Mouse (Mus musculus) myocyte (in vitro differentiated cells): ENCODE data around the gene Zbtb8os. TPM values are rescaled to one million over a fixed set of nuclear protein-coding genes. Genes with fewer than 3 reads are reported as not detected.

Experiments
- H3K27me3 ChIP-seq: one replicate; pipeline ENCODE4 v1.6.1; 2011; ENCODE audit not compliant: control insufficient read depth, insufficient read depth, insufficient read length
- H3K36me3 ChIP-seq: one replicate; pipeline ENCODE4 v1.6.1; 2011; ENCODE audit not compliant: control insufficient read depth, insufficient read depth
- H3K4me2 ChIP-seq: one replicate; pipeline ENCODE4 v1.6.1; 2011; ENCODE audit warnings: low read depth, control low read depth
- H3K4me3 ChIP-seq: one replicate; pipeline ENCODE4 v1.5.1; 2011; ENCODE audit warnings: mild to moderate bottlenecking, control low read depth, moderate library complexity
- H3K79me2 ChIP-seq: one replicate; pipeline ENCODE4 v1.6.1; 2011; ENCODE audit not compliant: control insufficient read depth, insufficient read depth
- H3ac ChIP-seq: one replicate; pipeline ENCODE4 v1.6.1; 2011; ENCODE audit not compliant: control insufficient read depth, insufficient read length
- CEBPB ChIP-seq: IDR thresholded peaks from 2 replicates; pipeline ENCODE4 v1.6.1; 2011; ENCODE audit warnings: mild to moderate bottlenecking, moderate library complexity; ENCODE audit not compliant: poor library complexity, insufficient read depth, severe bottlenecking
- E2F4 ChIP-seq: IDR thresholded peaks from one replicate; pipeline ENCODE4 v1.6.1; 2011; ENCODE audit warnings: mild to moderate bottlenecking, control low read depth, moderate library complexity; ENCODE audit not compliant: insufficient read depth
- MAX ChIP-seq: IDR thresholded peaks from one replicate; pipeline ENCODE4 v1.6.1; 2011; ENCODE audit warnings: low read depth, mild to moderate bottlenecking, control low read depth
- MYOD1 ChIP-seq, 3 experiments: IDR thresholded peaks; one replicate each; pipeline ENCODE4 v1.6.1; 2011; ENCODE audit warnings: control low read depth in 2 of 3, low read depth in 2 of 3, mild to moderate bottlenecking in 2 of 3, moderate library complexity in 1 of 3; ENCODE audit not compliant: insufficient read length in 2 of 3, control insufficient read depth in 1 of 3
- MYOG ChIP-seq, 3 experiments: IDR thresholded peaks; one replicate each; pipeline ENCODE4 v1.6.1; 2011; ENCODE audit warnings: control low read depth in 2 of 3, low read depth in 2 of 3, mild to moderate bottlenecking in 2 of 3; ENCODE audit not compliant: insufficient read length in 2 of 3, control insufficient read depth in 1 of 3, insufficient read depth in 1 of 3
- POLR2A ChIP-seq: IDR thresholded peaks from one replicate; pipeline ENCODE4 v1.6.1; 2011; ENCODE audit warnings: low read depth, mild to moderate bottlenecking, control low read depth, moderate library complexity; ENCODE audit not compliant: insufficient read length
- POLR2AphosphoS2 ChIP-seq: IDR thresholded peaks from one replicate; pipeline ENCODE4 v1.6.1; 2011; ENCODE audit warnings: low read depth, control low read depth; ENCODE audit not compliant: insufficient read length
- REST ChIP-seq: IDR thresholded peaks from one replicate; pipeline ENCODE4 v1.6.1; 2011; ENCODE audit warnings: mild to moderate bottlenecking, control low read depth, moderate library complexity; ENCODE audit not compliant: insufficient read depth, insufficient read length
- SRF ChIP-seq: IDR thresholded peaks from one replicate; pipeline ENCODE4 v1.6.1; 2011; ENCODE audit warnings: low read depth; ENCODE audit not compliant: control insufficient read depth, insufficient read length
- TCF12 ChIP-seq: IDR thresholded peaks from one replicate; pipeline ENCODE4 v1.6.1; 2011; ENCODE audit warnings: mild to moderate bottlenecking, control low read depth; ENCODE audit not compliant: poor library complexity, insufficient read depth, severe bottlenecking
- TCF3 ChIP-seq: IDR thresholded peaks from one replicate; pipeline ENCODE4 v1.6.1; 2011; ENCODE audit warnings: low read depth, control low read depth; ENCODE audit not compliant: insufficient read length
- USF1 ChIP-seq: IDR thresholded peaks from one replicate; pipeline ENCODE4 v1.6.1; 2011; ENCODE audit warnings: low read depth, mild to moderate bottlenecking, control low read depth, moderate library complexity
- polyA plus RNA-seq: library from polyadenylated mRNA; unstranded; fragments of >200 nt; fragmentation: generic; extraction: Trizol; gene quantifications from one replicate; pipeline ENCODE4 v1.2.1, GENCODE M21; 2012; ENCODE audit warnings: missing spikeins

Gene Zbtb8os
- polyA plus RNA-seq, 1 experiment = 34.5 TPM

DNA sequence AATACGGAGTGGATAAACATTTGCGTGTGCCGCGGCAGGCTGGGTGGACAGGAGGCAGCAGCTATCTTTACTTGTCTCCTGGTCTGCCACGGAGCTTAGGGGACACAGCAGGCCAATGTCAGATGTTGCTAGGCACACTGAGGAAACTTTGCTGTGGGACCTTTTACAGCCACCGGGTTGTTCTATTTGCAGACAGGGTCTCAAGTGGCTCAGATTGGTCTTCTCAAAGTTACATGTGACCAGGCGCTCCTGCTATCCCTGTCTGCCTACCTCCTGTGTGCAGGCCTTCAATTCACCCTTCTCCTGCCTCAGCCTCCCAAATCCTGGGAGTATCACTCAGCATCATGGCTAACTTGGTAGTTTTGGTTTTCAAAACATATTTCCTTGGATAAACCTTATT is 39.4 kb upstream of the Zbtb8os start:
- Histone ChIP-seq H3ac (no peak overlapping the region), H3K4me2 (no peak overlapping the region), H3K79me2 (peaks cover 92% of the 10 kb centered on the region), H3K36me3 (peaks cover 22% of the 10 kb centered on the region), H3K4me3 (no peak overlapping the region), H3K27me3 (no peaks in the 10 kb centered on the region)
- no peak for TF ChIP-seq MAX

GRCm38 (mm10) chr4:129297724-129298123 is 37.8 kb upstream of the Zbtb8os start:
- no peak overlapping the region for H3K4me3 ChIP-seq
- H3K36me3 ChIP-seq = peaks cover 30% of the 10 kb centered on the region
- H3ac ChIP-seq = no peak overlapping the region
- H3K4me2 ChIP-seq = no peak overlapping the region
- TF ChIP-seq REST (no peak), TCF12 (no peak), POLR2A (no peak), TCF3 (no peak), POLR2AphosphoS2 (no peak), MAX (no peak), E2F4 (no peak), USF1 (no peak), CEBPB (no peak), MYOD1 (IDR thresholded peaks at IDR 0.05; ENCODE audit: control insufficient read depth in 1 of 3, insufficient read length in 2 of 3, low read depth in 2 of 3) (no peak), MYOG (IDR thresholded peaks at IDR 0.05; ENCODE audit: control insufficient read depth in 1 of 3, insufficient read depth in 1 of 3, insufficient read length in 2 of 3, low read depth in 2 of 3) (no peak), SRF (no peak)
- peaks cover 83% of the 10 kb centered on the region for H3K79me2 ChIP-seq
- H3K27me3 ChIP-seq = no peaks in the 10 kb centered on the region

- Histone ChIP-seq H3K36me3 (peaks cover 30% of the 10 kb centered on the region), H3ac (no peak overlapping the region)
- no peak for TF ChIP-seq MYOG (IDR thresholded peaks at IDR 0.05; ENCODE audit: control insufficient read depth in 1 of 3, insufficient read depth in 1 of 3, insufficient read length in 2 of 3, low read depth in 2 of 3)
- no peak for TF ChIP-seq TCF3
- no peak for TF ChIP-seq POLR2AphosphoS2
- TF ChIP-seq SRF = no peak
- TF ChIP-seq POLR2A = no peak
- TF ChIP-seq REST = no peak
Observed at GRCm38 (mm10) chr4:129299121-129299520, 36.4 kb upstream of the Zbtb8os start.

DNA sequence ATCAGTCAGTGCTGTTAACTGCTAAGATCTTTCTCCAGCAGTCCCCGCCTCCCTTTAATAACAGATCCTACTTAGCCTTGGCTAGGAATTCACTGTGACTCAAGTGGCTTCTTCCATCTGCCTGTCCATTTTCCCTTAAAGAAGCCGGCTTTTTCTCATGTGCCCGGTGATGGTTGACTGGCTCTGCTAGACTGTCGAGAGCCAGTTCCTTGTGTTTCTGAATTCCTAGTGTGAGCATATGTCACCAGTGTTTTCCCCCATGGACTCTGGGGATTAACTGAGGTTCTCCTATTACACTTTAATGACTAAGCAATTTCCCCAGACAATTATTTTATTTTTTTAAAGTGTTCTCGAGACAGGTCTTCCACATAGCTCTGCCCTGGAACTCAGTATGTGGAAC is 32.1 kb upstream of the Zbtb8os start:
- Histone ChIP-seq H3K27me3 (no peaks in the 10 kb centered on the region), H3ac (no peak overlapping the region), H3K36me3 (peaks cover 50% of the 10 kb centered on the region), H3K4me3 (no peak overlapping the region), H3K4me2 (peak overlapping the region; percentile 56), H3K79me2 (peaks cover 34% of the 10 kb centered on the region)
- TF ChIP-seq SRF (no peak), USF1 (no peak), REST (no peak)

More at GRCm38 (mm10) chr4:129299121-129299520, 36.4 kb upstream of the Zbtb8os start:
- peaks cover 70% of the 10 kb centered on the region for H3K79me2 ChIP-seq
- no peak overlapping the region for H3K4me2 ChIP-seq
- H3K4me3 ChIP-seq = no peak overlapping the region
- H3K27me3 ChIP-seq = no peaks in the 10 kb centered on the region

DNA sequence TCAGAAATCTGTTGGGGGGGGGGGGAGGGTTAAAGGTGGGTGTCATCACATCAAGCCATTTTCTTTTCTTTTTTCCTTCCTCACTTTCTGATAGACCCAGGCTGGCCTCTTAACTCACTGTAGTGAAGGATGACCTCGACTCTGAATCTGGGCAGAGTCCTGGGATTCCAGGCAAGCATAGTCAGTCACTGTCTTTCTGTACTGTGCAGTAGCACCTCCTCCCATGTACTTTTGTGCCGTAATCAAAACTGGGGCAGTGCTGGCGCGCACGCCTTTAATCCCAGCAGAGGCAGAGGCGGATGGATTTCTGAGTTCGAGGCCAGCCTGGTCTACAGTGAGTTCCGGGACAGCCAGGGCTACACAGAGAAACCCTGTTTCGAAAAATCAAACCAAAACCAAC is 31.7 kb upstream of the Zbtb8os start:
- H3ac ChIP-seq = no peak overlapping the region
- no peak overlapping the region for H3K4me3 ChIP-seq
- no peaks in the 10 kb centered on the region for H3K27me3 ChIP-seq
- H3K79me2 ChIP-seq = peaks cover 30% of the 10 kb centered on the region
- peak overlapping the region; percentile 56 for H3K4me2 ChIP-seq
- TF ChIP-seq REST = no peak
- peak; percentile 34 for TF ChIP-seq POLR2AphosphoS2
- peaks cover 54% of the 10 kb centered on the region for H3K36me3 ChIP-seq

DNA sequence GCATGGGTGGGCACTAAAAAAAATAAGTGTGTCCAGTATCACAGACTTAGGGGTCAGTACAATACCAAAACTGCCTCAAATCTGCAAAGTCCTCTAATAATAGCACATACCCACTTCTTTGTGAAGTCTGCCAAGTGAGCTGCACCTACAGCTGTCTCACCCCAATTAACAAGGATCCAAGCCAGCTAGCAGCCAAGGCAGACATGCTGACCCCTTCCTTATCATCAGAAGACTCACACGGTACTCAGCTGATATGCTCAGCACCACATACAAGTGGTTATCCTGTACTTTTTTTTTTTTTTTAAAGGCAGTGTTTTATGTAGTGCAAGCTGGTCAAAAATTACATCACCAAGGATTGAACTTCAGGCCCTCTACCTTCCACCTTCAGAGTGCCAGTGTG is 31.2 kb upstream of the Zbtb8os start:
- TF ChIP-seq USF1 = no peak
- TF ChIP-seq CEBPB = peak; percentile 14; the same call in 1 of the 2 replicates
- no peak for TF ChIP-seq POLR2A
- TF ChIP-seq MYOD1 (IDR thresholded peaks at IDR 0.05; ENCODE audit: control insufficient read depth in 1 of 3, insufficient read length in 2 of 3, low read depth in 2 of 3) = peak in 2 of 3 experiments; percentile 80 to 89
- peak; percentile 43 to 84 (median 79) for TF ChIP-seq MYOG (IDR thresholded peaks at IDR 0.05; ENCODE audit: control insufficient read depth in 1 of 3, insufficient read depth in 1 of 3, insufficient read length in 2 of 3, low read depth in 2 of 3)
- TF ChIP-seq POLR2AphosphoS2 = peak; percentile 75
- TF ChIP-seq TCF12 = peak; percentile 43
- no peak overlapping the region for H3K4me3 ChIP-seq

More for the DNA sequence above, 31.2 kb upstream of the Zbtb8os start:
- Histone ChIP-seq H3K79me2 (peaks cover 25% of the 10 kb centered on the region), H3K27me3 (no peaks in the 10 kb centered on the region), H3K36me3 (peaks cover 59% of the 10 kb centered on the region), H3K4me2 (peak overlapping the region; percentile 56), H3ac (no peak overlapping the region)
